Mouse (Mus musculus) kidney, embryonic 14.5 days (tissue): ENCODE measurements around the gene Lmod3. TPM values are rescaled to one million over a fixed set of nuclear protein-coding genes. Genes with fewer than 3 reads are reported as not detected.
A peak's percentile ranks its signal among the peaks of the same experiment; 100 is the strongest.

Source experiments
- ATAC-seq: fragments of 200-750 bp; cut with Nextera tagmentation; 2 replicates; pipeline ENCODE4 v1.8.0; 2017; ENCODE audit warnings: moderate number of reproducible peaks, mild to moderate bottlenecking, moderate TSS enrichment, moderate library complexity; ENCODE audit not compliant: low FRiP score, low TSS enrichment
- H3K27ac ChIP-seq: fragments of 300-500 bp; sonication (generic); 2 replicates; pipeline ENCODE4 v1.5.1; 2014; ENCODE audit warnings: low read depth, mild to moderate bottlenecking, low read length, moderate library complexity, mixed read lengths
- H3K27me3 ChIP-seq: fragments of 300-500 bp; sonication (generic); 2 replicates; pipeline ENCODE4 v1.6.1; 2014; ENCODE audit warnings: mild to moderate bottlenecking, low read length; ENCODE audit not compliant: control insufficient read depth, insufficient read depth
- H3K36me3 ChIP-seq: fragments of 300-500 bp; sonication (generic); 2 replicates; pipeline ENCODE4 v1.6.1; 2014; ENCODE audit warnings: low read length, mixed read lengths; ENCODE audit not compliant: control insufficient read depth, insufficient read depth
- H3K4me1 ChIP-seq: fragments of 300-500 bp; sonication (generic); 2 replicates; pipeline ENCODE4 v1.6.1; 2014; ENCODE audit warnings: low read length, mixed read lengths; ENCODE audit not compliant: control insufficient read depth, insufficient read depth
- H3K4me2 ChIP-seq: fragments of 300-500 bp; sonication (generic); replicated peaks from 2 replicates; pipeline ENCODE4 v1.6.1; 2014; ENCODE audit warnings: low read depth, mild to moderate bottlenecking, low read length
- H3K4me3 ChIP-seq: fragments of 300-500 bp; sonication (generic); 2 replicates; pipeline ENCODE4 v1.5.1; 2014; ENCODE audit warnings: mild to moderate bottlenecking, low read length
- H3K9ac ChIP-seq: fragments of 300-500 bp; sonication (generic); 2 replicates; pipeline ENCODE4 v1.6.1; 2014; ENCODE audit warnings: low read depth, mild to moderate bottlenecking, low read length, moderate library complexity
- H3K9me3 ChIP-seq: fragments of 300-500 bp; sonication (generic); 2 replicates; pipeline ENCODE4 v1.6.1; 2016; ENCODE audit warnings: low read length; ENCODE audit not compliant: control insufficient read depth
- WGBS: fragments of 180-500 bp; shearing (Covaris S2); extraction: QIAGEN DNeasy Blood & Tissue Kit; methylation state at CpG from one replicate; pipeline ENCODE4 v1.1.7; 2014; 5-methylcytosine and 5-hydroxymethylcytosine counted together
- polyA plus RNA-seq: library from polyadenylated mRNA; unstranded; fragments of >200 nt; fragmentation: Nextera tagmentation; extraction: Ambion mirVana; gene quantifications from 2 replicates; pipeline ENCODE4 v1.2.1, GENCODE M21; 2014

Lmod3 gene
- polyA plus RNA-seq, 1 experiment from 2014 or later, result not detected

GRCm38 (mm10) chr6:97209751-97210150, 42.8 kb downstream of the Lmod3 start:
- H3K9me3 ChIP-seq, result no peaks in the 10 kb centered on the region
- ATAC-seq, result no peak
- H3K27ac ChIP-seq, result no peak overlapping the region
- H3K4me3 ChIP-seq, result no peak overlapping the region
- H3K36me3 ChIP-seq, result no peaks in the 10 kb centered on the region
- no peaks in the 10 kb centered on the region for H3K27me3 ChIP-seq
- H3K9ac ChIP-seq, result no peak overlapping the region
- WGBS, result 80% methylated on average over 4 of the region's 4 CpGs
- no peak overlapping the region for H3K4me2 ChIP-seq
- H3K4me1 ChIP-seq, result peaks cover 4% of the 10 kb centered on the region; the same call in 1 of the 2 replicates

GRCm38 (mm10) chr6:97209201-97209600, 43.4 kb downstream of the Lmod3 start:
- H3K36me3 ChIP-seq, result no peaks in the 10 kb centered on the region
- H3K4me3 ChIP-seq, result no peak overlapping the region
- no peak overlapping the region for H3K9ac ChIP-seq
- no peaks in the 10 kb centered on the region for H3K9me3 ChIP-seq
- no peak overlapping the region for H3K27ac ChIP-seq
- peaks cover 8% of the 10 kb centered on the region for H3K4me1 ChIP-seq
- no peak overlapping the region for H3K4me2 ChIP-seq
- 58% methylated on average over 3 of the region's 3 CpGs for WGBS
- no peak for ATAC-seq
- H3K27me3 ChIP-seq, result no peaks in the 10 kb centered on the region

- Histone ChIP-seq H3K4me2 (no peak overlapping the region), H3K27ac (no peak overlapping the region), H3K36me3 (no peaks in the 10 kb centered on the region), H3K9me3 (no peaks in the 10 kb centered on the region), H3K4me3 (no peak overlapping the region), H3K9ac (no peak overlapping the region), H3K27me3 (no peaks in the 10 kb centered on the region), H3K4me1 (peaks cover 12% of the 10 kb centered on the region)
- no peak for ATAC-seq
- 36% methylated on average over 3 of the region's 3 CpGs for WGBS
Observed at GRCm38 (mm10) chr6:97208406-97208805, 44.2 kb downstream of the Lmod3 start.

GRCm38 (mm10) chr6:97207085-97207484, 45.5 kb downstream of the Lmod3 start:
- 80% methylated on average over 4 of the region's 4 CpGs for WGBS
- Histone ChIP-seq H3K9me3 (no peaks in the 10 kb centered on the region), H3K27ac (no peak overlapping the region), H3K4me2 (no peak overlapping the region), H3K36me3 (no peaks in the 10 kb centered on the region; the same call in 1 of the 2 replicates), H3K27me3 (no peaks in the 10 kb centered on the region), H3K4me1 (peaks cover 12% of the 10 kb centered on the region), H3K9ac (no peak overlapping the region), H3K4me3 (no peak overlapping the region)
- ATAC-seq, result no peak

GRCm38 (mm10) chr6:97205439-97205885, 47.1 kb downstream of the Lmod3 start, which contains the start of gene Uba3:
TSS of gene Uba3 (minus strand) at chr6:97205647.
- H3K4me1 ChIP-seq, result peaks cover 9% of the 10 kb centered on the region; the same call in 1 of the 2 replicates
- H3K27ac ChIP-seq, result peak within 1 kb of the TSS; percentile 83
- peak; percentile 98 for ATAC-seq
- peak within 1 kb of the TSS; percentile 64 for H3K4me2 ChIP-seq
- H3K27me3 ChIP-seq, result no peaks in the 10 kb centered on the region
- WGBS, result under 1% methylated on average over 38 of the region's 38 CpGs
- H3K9ac ChIP-seq, result peak within 1 kb of the TSS; percentile 96
- H3K36me3 ChIP-seq, result peaks cover 6% of the 10 kb centered on the region; the same call in 1 of the 2 replicates
- H3K9me3 ChIP-seq, result no peaks in the 10 kb centered on the region
- H3K4me3 ChIP-seq, result peak within 1 kb of the TSS; percentile 96

- H3K4me3 ChIP-seq, result peak overlapping the region; percentile 96
- H3K36me3 ChIP-seq, result peaks cover 9% of the 10 kb centered on the region; the same call in 1 of the 2 replicates
- ATAC-seq, result peak; percentile 51
- peak overlapping the region; percentile 64 for H3K4me2 ChIP-seq
- peak overlapping the region; percentile 96 for H3K9ac ChIP-seq
- H3K27me3 ChIP-seq, result no peaks in the 10 kb centered on the region
- peak overlapping the region; percentile 83 for H3K27ac ChIP-seq
- no peaks in the 10 kb centered on the region for H3K9me3 ChIP-seq
- H3K4me1 ChIP-seq, result peaks cover 9% of the 10 kb centered on the region; the same call in 1 of the 2 replicates
- WGBS, result under 1% methylated on average over 16 of the region's 16 CpGs
Observed at GRCm38 (mm10) chr6:97204952-97205351, 47.6 kb downstream of the Lmod3 start.

- H3K36me3 ChIP-seq, result peaks cover 9% of the 10 kb centered on the region; the same call in 1 of the 2 replicates
- peaks cover 9% of the 10 kb centered on the region; the same call in 1 of the 2 replicates for H3K4me1 ChIP-seq
- no peak for ATAC-seq
- peak overlapping the region; percentile 64 for H3K4me2 ChIP-seq
- H3K27ac ChIP-seq, result no peak overlapping the region
- peak overlapping the region; percentile 96 for H3K9ac ChIP-seq
- no peaks in the 10 kb centered on the region for H3K27me3 ChIP-seq
- peak overlapping the region; percentile 96 for H3K4me3 ChIP-seq
- H3K9me3 ChIP-seq, result no peaks in the 10 kb centered on the region
- 14% methylated on average over 9 of the region's 9 CpGs for WGBS
Observed at GRCm38 (mm10) chr6:97204252-97204869, 48.2 kb downstream of the Lmod3 start.

- Histone ChIP-seq H3K36me3 (peaks cover 16% of the 10 kb centered on the region), H3K9ac (no peak overlapping the region), H3K4me3 (no peak overlapping the region), H3K27me3 (no peaks in the 10 kb centered on the region), H3K4me1 (peaks cover 9% of the 10 kb centered on the region; the same call in 1 of the 2 replicates), H3K27ac (no peak overlapping the region), H3K9me3 (no peaks in the 10 kb centered on the region), H3K4me2 (no peak overlapping the region)
- no peak for ATAC-seq
- WGBS, result 88% methylated on average over 3 of the region's 3 CpGs
Observed at GRCm38 (mm10) chr6:97202477-97202876, 50.1 kb downstream of the Lmod3 start.

GRCm38 (mm10) chr6:97200437-97200836, 52.1 kb downstream of the Lmod3 start:
- Histone ChIP-seq H3K27me3 (no peaks in the 10 kb centered on the region), H3K27ac (no peak overlapping the region), H3K9ac (no peak overlapping the region), H3K4me3 (no peak overlapping the region), H3K9me3 (no peaks in the 10 kb centered on the region), H3K4me1 (peaks cover 9% of the 10 kb centered on the region; the same call in 1 of the 2 replicates), H3K36me3 (peaks cover 31% of the 10 kb centered on the region), H3K4me2 (no peak overlapping the region)
- 61% methylated on average over 3 of the region's 3 CpGs for WGBS
- no peak for ATAC-seq
